Mouse (Mus musculus): ENCODE results near the gene Lgals3. TPM values are rescaled to one million over a fixed set of nuclear protein-coding genes. Genes with fewer than 3 reads are reported as not detected.
A peak's percentile ranks its signal among the peaks of the same experiment; 100 is the strongest.

The Lgals3 gene
- polyA plus RNA-seq, 1 experiment from 2014 or later: 8.5 TPM

DNA sequence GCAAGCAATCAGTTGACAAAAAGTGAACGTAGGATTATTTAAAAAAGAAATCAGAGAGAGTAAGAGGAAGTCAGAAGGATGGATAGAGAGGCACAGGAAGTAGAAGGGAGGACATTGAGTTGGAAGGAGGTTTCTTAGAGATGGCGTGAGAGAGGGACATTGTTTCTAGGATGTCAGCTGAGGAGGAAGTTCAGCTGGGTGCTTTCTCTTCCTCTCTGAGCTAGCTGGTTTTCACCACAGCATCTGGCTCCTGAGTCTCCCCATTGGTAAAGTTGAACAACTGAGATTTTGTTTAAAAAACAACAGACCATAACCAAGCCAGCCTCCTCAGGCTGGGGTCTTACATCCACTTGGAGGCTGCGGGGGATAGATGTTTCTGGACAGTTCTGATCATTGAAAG lies 7.9 kb upstream of the Lgals3 start:
- Histone ChIP-seq H3K27me3 (replicated peaks; ENCODE audit: control insufficient read depth, insufficient read depth, low read length) (no peaks in the 10 kb centered on the region), H3K9me3 (ENCODE audit: control insufficient read depth, low read length) (no peaks in the 10 kb centered on the region), H3K27ac (ENCODE audit: low read depth) (no peak overlapping the region), H3K9ac (ENCODE audit: low read length) (no peak overlapping the region), H3K36me3 (ENCODE audit: control insufficient read depth, insufficient read depth, low read length) (no peaks in the 10 kb centered on the region), H3K4me2 (ENCODE audit: low read length) (no peak overlapping the region), H3K4me1 (replicated peaks; ENCODE audit: control insufficient read depth, insufficient read depth, low read length) (no peaks in the 10 kb centered on the region; the same call in 1 of the 2 replicates), H3K4me3 (ENCODE audit: low read depth, low read length) (no peak overlapping the region)
- WGBS: 58% methylated on average over 3 of the region's 3 CpGs
- ATAC-seq (replicated peaks; ENCODE audit: low FRiP score, low TSS enrichment, low read depth): no peak
- no peak for DNase-seq (ENCODE audit: low spot score)

DNA sequence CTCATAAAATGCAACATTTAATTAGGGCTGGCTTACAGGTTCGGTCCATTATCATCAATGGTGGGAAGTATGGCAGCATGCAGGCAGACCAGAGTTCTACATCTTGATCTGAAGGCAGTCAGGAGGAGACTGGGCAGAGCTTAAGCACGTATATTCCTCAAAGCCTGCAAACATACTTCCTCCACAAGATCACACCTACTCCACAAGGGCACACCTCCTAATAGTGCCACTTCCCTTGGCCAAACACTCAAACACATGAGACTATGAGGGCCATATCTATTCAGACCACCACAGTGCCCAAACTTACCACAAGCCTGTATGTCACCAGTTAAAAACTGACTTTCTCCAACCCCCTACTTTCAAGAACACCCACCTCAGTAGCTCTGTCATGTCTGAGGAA lies 6.1 kb upstream of the Lgals3 start:
- WGBS: 79% methylated on average over 2 of the region's 2 CpGs
- DNase-seq (ENCODE audit: low spot score): no peak

GRCm38 (mm10) chr14:47361899-47362298 lies 5.7 kb upstream of the Lgals3 start:
- 83% methylated on average over 9 of the region's 9 CpGs for WGBS
- Histone ChIP-seq H3K9me3 (ENCODE audit: control insufficient read depth, low read length) (no peaks in the 10 kb centered on the region), H3K9ac (ENCODE audit: low read length) (no peak overlapping the region), H3K36me3 (ENCODE audit: control insufficient read depth, insufficient read depth, low read length) (no peaks in the 10 kb centered on the region), H3K4me1 (replicated peaks; ENCODE audit: control insufficient read depth, insufficient read depth, low read length) (no peaks in the 10 kb centered on the region), H3K4me2 (ENCODE audit: low read length) (no peak overlapping the region), H3K27me3 (replicated peaks; ENCODE audit: control insufficient read depth, insufficient read depth, low read length) (no peaks in the 10 kb centered on the region), H3K4me3 (ENCODE audit: low read depth, low read length) (no peak overlapping the region), H3K27ac (ENCODE audit: low read depth) (no peak overlapping the region)
- DNase-seq (ENCODE audit: low spot score) (no peak), ATAC-seq (replicated peaks; ENCODE audit: low FRiP score, low TSS enrichment, low read depth) (no peak)

More for the DNA sequence above, 6.1 kb upstream of the Lgals3 start:
- H3K4me1 ChIP-seq (replicated peaks; ENCODE audit: control insufficient read depth, insufficient read depth, low read length): no peaks in the 10 kb centered on the region
- H3K27me3 ChIP-seq (replicated peaks; ENCODE audit: control insufficient read depth, insufficient read depth, low read length): no peaks in the 10 kb centered on the region
- no peak for ATAC-seq (replicated peaks; ENCODE audit: low FRiP score, low TSS enrichment, low read depth)
- H3K9me3 ChIP-seq (ENCODE audit: control insufficient read depth, low read length): no peaks in the 10 kb centered on the region
- no peaks in the 10 kb centered on the region for H3K36me3 ChIP-seq (ENCODE audit: control insufficient read depth, insufficient read depth, low read length)
- no peak overlapping the region for H3K4me3 ChIP-seq (ENCODE audit: low read depth, low read length)
- no peak overlapping the region for H3K9ac ChIP-seq (ENCODE audit: low read length)
- H3K27ac ChIP-seq (ENCODE audit: low read depth): no peak overlapping the region
- no peak overlapping the region for H3K4me2 ChIP-seq (ENCODE audit: low read length)

GRCm38 (mm10) chr14:47364742-47365449 lies 2.7 kb upstream of the Lgals3 start:
- ATAC-seq (replicated peaks; ENCODE audit: low FRiP score, low TSS enrichment, low read depth) (peak; percentile 59), DNase-seq (ENCODE audit: low spot score) (peak; percentile 73)
- H3K27ac ChIP-seq (ENCODE audit: low read depth): no peak overlapping the region
- no peak overlapping the region for H3K9ac ChIP-seq (ENCODE audit: low read length)
- peak overlapping the region; percentile 7 for H3K4me2 ChIP-seq (ENCODE audit: low read length)
- H3K9me3 ChIP-seq (ENCODE audit: control insufficient read depth, low read length): no peaks in the 10 kb centered on the region
- WGBS: 39% methylated on average over 21 of the region's 21 CpGs
- no peaks in the 10 kb centered on the region for H3K36me3 ChIP-seq (ENCODE audit: control insufficient read depth, insufficient read depth, low read length)
- no peaks in the 10 kb centered on the region for H3K4me1 ChIP-seq (replicated peaks; ENCODE audit: control insufficient read depth, insufficient read depth, low read length)
- no peak overlapping the region for H3K4me3 ChIP-seq (ENCODE audit: low read depth, low read length)
- no peaks in the 10 kb centered on the region for H3K27me3 ChIP-seq (replicated peaks; ENCODE audit: control insufficient read depth, insufficient read depth, low read length)

- ATAC-seq (replicated peaks; ENCODE audit: low FRiP score, low TSS enrichment, low read depth) (no peak), DNase-seq (ENCODE audit: low spot score) (peak; percentile 54)
- no peaks in the 10 kb centered on the region for H3K36me3 ChIP-seq (ENCODE audit: control insufficient read depth, insufficient read depth, low read length)
- H3K4me3 ChIP-seq (ENCODE audit: low read depth, low read length): no peak overlapping the region
- no peak overlapping the region for H3K9ac ChIP-seq (ENCODE audit: low read length)
- H3K27ac ChIP-seq (ENCODE audit: low read depth): no peak overlapping the region
- 33% methylated on average over 7 of the region's 7 CpGs for WGBS
- H3K9me3 ChIP-seq (ENCODE audit: control insufficient read depth, low read length): no peaks in the 10 kb centered on the region
- no peak overlapping the region for H3K4me2 ChIP-seq (ENCODE audit: low read length)
- no peaks in the 10 kb centered on the region for H3K4me1 ChIP-seq (replicated peaks; ENCODE audit: control insufficient read depth, insufficient read depth, low read length)
- no peaks in the 10 kb centered on the region for H3K27me3 ChIP-seq (replicated peaks; ENCODE audit: control insufficient read depth, insufficient read depth, low read length)
Measured at GRCm38 (mm10) chr14:47366881-47367321, 650 bp upstream of the Lgals3 start.

DNA sequence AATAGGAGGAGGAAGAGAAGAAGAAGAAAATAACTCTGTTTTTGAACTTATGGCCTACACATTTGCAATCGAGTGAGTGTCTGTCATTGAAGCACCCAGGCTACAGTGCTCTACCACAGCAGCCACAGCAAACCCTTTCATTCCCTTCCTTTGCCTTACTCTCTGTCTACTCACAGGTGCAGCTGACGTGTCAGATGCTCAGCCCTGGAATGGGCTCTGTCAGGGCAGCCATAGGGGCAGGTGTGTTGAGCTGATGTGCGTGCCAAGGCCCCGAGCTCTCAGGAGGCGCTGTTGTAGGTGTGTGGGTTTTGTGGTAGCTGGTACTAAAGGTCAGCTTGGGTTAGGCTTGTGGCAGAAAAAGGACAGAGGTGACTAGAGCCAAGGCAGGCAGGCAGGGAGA lies 2.2 kb downstream of the Lgals3 start:
- ATAC-seq (replicated peaks; ENCODE audit: low FRiP score, low TSS enrichment, low read depth) (no peak), DNase-seq (ENCODE audit: low spot score) (no peak)
- Histone ChIP-seq H3K36me3 (ENCODE audit: control insufficient read depth, insufficient read depth, low read length) (no peaks in the 10 kb centered on the region), H3K9me3 (ENCODE audit: control insufficient read depth, low read length) (no peaks in the 10 kb centered on the region), H3K4me1 (replicated peaks; ENCODE audit: control insufficient read depth, insufficient read depth, low read length) (peaks cover 13% of the 10 kb centered on the region; the same call in 1 of the 2 replicates), H3K27me3 (replicated peaks; ENCODE audit: control insufficient read depth, insufficient read depth, low read length) (peaks cover 22% of the 10 kb centered on the region), H3K4me2 (ENCODE audit: low read length) (no peak overlapping the region), H3K27ac (ENCODE audit: low read depth) (no peak overlapping the region), H3K4me3 (ENCODE audit: low read depth, low read length) (no peak overlapping the region), H3K9ac (ENCODE audit: low read length) (no peak overlapping the region)
- WGBS: 87% methylated on average over 5 of the region's 5 CpGs

GRCm38 (mm10) chr14:47370790-47371189 lies 3.2 kb downstream of the Lgals3 start:
- H3K36me3 ChIP-seq (ENCODE audit: control insufficient read depth, insufficient read depth, low read length): no peaks in the 10 kb centered on the region
- ATAC-seq (replicated peaks; ENCODE audit: low FRiP score, low TSS enrichment, low read depth) (no peak), DNase-seq (ENCODE audit: low spot score) (no peak)
- H3K4me1 ChIP-seq (replicated peaks; ENCODE audit: control insufficient read depth, insufficient read depth, low read length): peaks cover 13% of the 10 kb centered on the region; the same call in 1 of the 2 replicates
- WGBS: 81% methylated on average over 3 of the region's 3 CpGs
- H3K4me2 ChIP-seq (ENCODE audit: low read length): no peak overlapping the region
- H3K27ac ChIP-seq (ENCODE audit: low read depth): no peak overlapping the region
- H3K27me3 ChIP-seq (replicated peaks; ENCODE audit: control insufficient read depth, insufficient read depth, low read length): peaks cover 22% of the 10 kb centered on the region
- no peak overlapping the region for H3K9ac ChIP-seq (ENCODE audit: low read length)
- no peaks in the 10 kb centered on the region for H3K9me3 ChIP-seq (ENCODE audit: control insufficient read depth, low read length)
- no peak overlapping the region for H3K4me3 ChIP-seq (ENCODE audit: low read depth, low read length)

GRCm38 (mm10) chr14:47371689-47372088 lies 4.1 kb downstream of the Lgals3 start:
- ATAC-seq (replicated peaks; ENCODE audit: low FRiP score, low TSS enrichment, low read depth): peak; percentile 79
- H3K27ac ChIP-seq (ENCODE audit: low read depth): no peak overlapping the region
- H3K4me3 ChIP-seq (ENCODE audit: low read depth, low read length): no peak overlapping the region
- H3K9me3 ChIP-seq (ENCODE audit: control insufficient read depth, low read length): no peaks in the 10 kb centered on the region
- no peaks in the 10 kb centered on the region for H3K36me3 ChIP-seq (ENCODE audit: control insufficient read depth, insufficient read depth, low read length)
- H3K9ac ChIP-seq (ENCODE audit: low read length): no peak overlapping the region
- 64% methylated on average over 6 of the region's 6 CpGs for WGBS
- H3K4me1 ChIP-seq (replicated peaks; ENCODE audit: control insufficient read depth, insufficient read depth, low read length): peaks cover 13% of the 10 kb centered on the region; the same call in 1 of the 2 replicates
- H3K27me3 ChIP-seq (replicated peaks; ENCODE audit: control insufficient read depth, insufficient read depth, low read length): peaks cover 22% of the 10 kb centered on the region
- no peak overlapping the region for H3K4me2 ChIP-seq (ENCODE audit: low read length)
- no peak for DNase-seq (ENCODE audit: low spot score)

All from intestine, embryonic 14.5 days (tissue).